12 mouse cellular contexts compared by ENCODE assay signal in genomic region chr12:80924205-80924604, GRCm38 (mm10). TPM values are rescaled to one million over a fixed set of nuclear protein-coding genes. Genes with fewer than 3 reads are reported as not detected.
DNase-seq lines count a peak whose midpoint lies in the region; ATAC-seq and TF ChIP-seq lines count a peak whose summit lies in the region.
"Had no signal": no experiment of that assay in that cellular context is flagged by ENCODE, and none has a peak within 500 bp of the region (broad histone marks: within the 10 kb centered on the region; RNA-seq: fewer than 3 reads in every experiment).

No protein-coding gene starts in this region.

- ATAC-seq in liver, embryonic 11.5 days (replicated peaks; ENCODE audit: low FRiP score): no peak
- peak; percentile 95 for ATAC-seq in stomach, postnatal 0 days (ENCODE audit: low FRiP score, low TSS enrichment)
- no peak for ATAC-seq in hindbrain, embryonic 13.5 days (ENCODE audit: low FRiP score)
- ATAC-seq: forebrain, embryonic 13.5 days had no signal

- H3K9ac ChIP-seq in liver, adult 2 months (ENCODE audit: low read depth, low read length): no peak overlapping the region
- H3K9ac ChIP-seq in liver, embryonic 11.5 days (ENCODE audit: low read depth, low read length): no peak overlapping the region
- no peak overlapping the region for H3K9ac ChIP-seq in stomach, postnatal 0 days (ENCODE audit: low read length)
- H3K9ac ChIP-seq in hindbrain, embryonic 13.5 days: no peak overlapping the region
- H3K9ac ChIP-seq: forebrain, embryonic 13.5 days; hindbrain, embryonic 12.5 days had no signal

- H3K4me1 ChIP-seq in liver, adult 2 months (ENCODE audit: control insufficient read depth, insufficient read depth, low read length): peaks cover 25% of the 10 kb centered on the region
- peaks cover 4% of the 10 kb centered on the region; the same call in 1 of the 2 replicates for H3K4me1 ChIP-seq in liver, embryonic 11.5 days (replicated peaks; ENCODE audit: control insufficient read depth, insufficient read depth, low read length)
- no peaks in the 10 kb centered on the region for H3K4me1 ChIP-seq in stomach, postnatal 0 days (replicated peaks; ENCODE audit: control insufficient read depth, insufficient read depth)
- no peaks in the 10 kb centered on the region for H3K4me1 ChIP-seq in hindbrain, embryonic 13.5 days (replicated peaks)
- H3K4me1 ChIP-seq: forebrain, embryonic 13.5 days had no signal

- no peaks in the 10 kb centered on the region for H3K79me2 ChIP-seq in liver, adult 2 months (ENCODE audit: control insufficient read depth, insufficient read depth, low read length)

- H3K9me3 ChIP-seq in liver, embryonic 11.5 days (ENCODE audit: control insufficient read depth, low read length): no peaks in the 10 kb centered on the region
- no peaks in the 10 kb centered on the region for H3K9me3 ChIP-seq in stomach, postnatal 0 days (ENCODE audit: control insufficient read depth, low read length)
- no peaks in the 10 kb centered on the region for H3K9me3 ChIP-seq in hindbrain, embryonic 13.5 days
- H3K9me3 ChIP-seq: forebrain, embryonic 13.5 days; hindbrain, embryonic 12.5 days had no signal

- H3K4me2 ChIP-seq in liver, embryonic 11.5 days: no peak overlapping the region
- peak overlapping the region; percentile 40; the same call in 1 of the 2 replicates for H3K4me2 ChIP-seq in stomach, postnatal 0 days (replicated peaks; ENCODE audit: low read depth)
- no peak overlapping the region for H3K4me2 ChIP-seq in hindbrain, embryonic 13.5 days
- H3K4me2 ChIP-seq: forebrain, embryonic 13.5 days; hindbrain, embryonic 12.5 days had no signal

- H3K36me3 ChIP-seq in liver, adult 2 months (ENCODE audit: control insufficient read depth, insufficient read depth, low read length): no peaks in the 10 kb centered on the region
- no peaks in the 10 kb centered on the region for H3K36me3 ChIP-seq in liver, embryonic 11.5 days (ENCODE audit: control insufficient read depth, insufficient read depth, low read length)
- no peaks in the 10 kb centered on the region for H3K36me3 ChIP-seq in stomach, postnatal 0 days (ENCODE audit: control insufficient read depth, insufficient read depth, low read length)
- H3K36me3 ChIP-seq in hindbrain, embryonic 13.5 days: no peaks in the 10 kb centered on the region
- H3K36me3 ChIP-seq: hindbrain, embryonic 12.5 days had no signal

- no peak for TF ChIP-seq EP300 in stomach, postnatal 0 days (optimal IDR thresholded peaks at IDR 0.05)

- 67% methylated on average over 3 of the region's 3 CpGs for WGBS in liver, adult 2 months
- WGBS in liver, embryonic 11.5 days: 83% methylated on average over 3 of the region's 3 CpGs
- 26% methylated on average over 3 of the region's 3 CpGs for WGBS in stomach, postnatal 0 days
- WGBS in hindbrain, embryonic 13.5 days: 58% methylated on average over 3 of the region's 3 CpGs

- TF ChIP-seq CTCF in liver, adult 2 months (IDR thresholded peaks at IDR 0.05; ENCODE audit: low read depth, low read length): no peak
- TF ChIP-seq CTCF in stomach, postnatal 0 days (IDR thresholded peaks at IDR 0.05; ENCODE audit: low read depth): no peak

- H3K4me3 ChIP-seq in liver, adult 2 months (ENCODE audit: insufficient read depth, low read depth, low read length): no peak overlapping the region
- H3K4me3 ChIP-seq in liver, embryonic 11.5 days (ENCODE audit: low read depth, low read length): no peak overlapping the region
- H3K4me3 ChIP-seq in stomach, postnatal 0 days (ENCODE audit: low read depth, low read length): no peak overlapping the region
- H3K4me3 ChIP-seq in hindbrain, embryonic 13.5 days: no peak overlapping the region
- H3K4me3 ChIP-seq: forebrain, embryonic 13.5 days; hindbrain, embryonic 12.5 days had no signal

- H3K27me3 ChIP-seq in liver, adult 2 months (ENCODE audit: control insufficient read depth, insufficient read depth, low read length): no peaks in the 10 kb centered on the region
- H3K27me3 ChIP-seq in liver, embryonic 11.5 days (replicated peaks; ENCODE audit: control insufficient read depth, insufficient read depth, low read length): peaks cover 7% of the 10 kb centered on the region
- H3K27me3 ChIP-seq in stomach, postnatal 0 days (ENCODE audit: control insufficient read depth, insufficient read depth, low read length): no peaks in the 10 kb centered on the region
- no peaks in the 10 kb centered on the region for H3K27me3 ChIP-seq in hindbrain, embryonic 13.5 days
- H3K27me3 ChIP-seq: forebrain, embryonic 13.5 days had no signal

- TF ChIP-seq POLR2A in liver, adult 2 months (IDR thresholded peaks at IDR 0.05; ENCODE audit: extremely low read depth, insufficient read depth, low read length): no peak

- DNase-seq in embryo, embryonic 11 days: peak; percentile 17
- DNase-seq in embryo, embryonic 10 days (ENCODE audit: low spot score): no peak
- DNase-seq in liver, adult 2 months (ENCODE audit: extremely low read depth, low read depth, low spot score): peak; percentile 49
- no peak for DNase-seq in liver, embryonic 11.5 days (ENCODE audit: low spot score)
- DNase-seq in kidney, postnatal 36 days: peak; percentile 29 to 56
- peak; percentile 92 for DNase-seq in stomach, postnatal 0 days (ENCODE audit: low spot score)
- DNase-seq in neural tube, embryonic 10.5 days (ENCODE audit: extremely low spot score, low spot score): no peak

- no peak overlapping the region for H3K27ac ChIP-seq in liver, adult 2 months (replicated peaks; ENCODE audit: insufficient read depth, low read depth, low read length)
- no peak overlapping the region for H3K27ac ChIP-seq in liver, embryonic 11.5 days (ENCODE audit: low read depth, low read length)
- peak overlapping the region; percentile 84 for H3K27ac ChIP-seq in stomach, postnatal 0 days (replicated peaks)
- H3K27ac ChIP-seq in hindbrain, embryonic 13.5 days: no peak overlapping the region
- H3K27ac ChIP-seq: forebrain, embryonic 13.5 days; hindbrain, embryonic 12.5 days had no signal

RNA-seq across cellular contexts. Expression of gene Srsf5, which starts 21.1 kb away (rescaled TPM):
- 232 and 331 TPM in 2 replicates for total RNA-seq in liver, adult 2 months (2014; rRNA removed)
- 198 and 238 TPM in 2 replicates for polyA plus RNA-seq in liver, adult 2 months (2012; rRNA removed)
- polyA plus RNA-seq in liver, embryonic 11.5 days (2014; fragmentation: Nextera tagmentation; extraction: Ambion mirVana): 423 and 425 TPM in 2 replicates
- 283 and 303 TPM in 2 replicates for polyA plus RNA-seq in stomach, postnatal 0 days (2015; fragmentation: Nextera tagmentation; extraction: Ambion mirVana)
- 479 and 495 TPM in 2 replicates for polyA plus RNA-seq in hindbrain, embryonic 13.5 days (2015; fragmentation: Nextera tagmentation; extraction: Ambion mirVana)

RNA-seq across cellular contexts. Expression of gene Slc10a1, which starts 44.3 kb away (rescaled TPM):
- 389 and 508 TPM in 2 replicates for total RNA-seq in liver, adult 2 months (2014; rRNA removed)
- polyA plus RNA-seq in liver, adult 2 months (2012; rRNA removed): 1,193 and 1,387 TPM in 2 replicates
- 0.47 and 0.95 TPM in 2 replicates for polyA plus RNA-seq in liver, embryonic 11.5 days (2014; fragmentation: Nextera tagmentation; extraction: Ambion mirVana)
- 0.58 and 1.1 TPM in 2 replicates for polyA plus RNA-seq in stomach, postnatal 0 days (2015; fragmentation: Nextera tagmentation; extraction: Ambion mirVana)
- polyA plus RNA-seq in hindbrain, embryonic 13.5 days (2015; fragmentation: Nextera tagmentation; extraction: Ambion mirVana): 0.21 and 0.76 TPM in 2 replicates
- total RNA-seq: megakaryocyte, adult 5-6 weeks had no signal
- polyA plus RNA-seq: C2C12 had no signal

Comparison
In these comparisons a context has a peak if more than half of its experiments do, and no peak if none do; other contexts are left out.
1. DNase-seq: peak in embryo, embryonic 11 days (single experiment), liver, adult 2 months (single experiment), kidney, postnatal 36 days (2 of 2) and stomach, postnatal 0 days (single experiment); none in embryo, embryonic 10 days (single experiment), liver, embryonic 11.5 days (single experiment) and neural tube, embryonic 10.5 days (single experiment).
2. RNA of gene Slc10a1, which starts 44.3 kb away (polyA plus RNA-seq): 1,193 to 1,387 TPM in liver, adult 2 months; 0.47 to 0.95 TPM in liver, embryonic 11.5 days, 0.58 to 1.1 TPM in stomach, postnatal 0 days and 0.21 to 0.76 TPM in hindbrain, embryonic 13.5 days; every median in the first group is over 100 times any median in the second.